8 mouse cellular contexts compared by ENCODE assay signal in genomic region chr17:56326153-56327147, GRCm38 (mm10). TPM values are rescaled to one million over a fixed set of nuclear protein-coding genes. Genes with fewer than 3 reads are reported as not detected.
A peak's percentile ranks its signal among the peaks of the same experiment; 100 is the strongest.
DNase-seq lines count a peak whose midpoint lies in the region; ATAC-seq and TF ChIP-seq lines count a peak whose summit lies in the region.

No protein-coding gene starts in this region.

- H3K9ac ChIP-seq in kidney, embryonic 14.5 days (ENCODE audit: low read depth, low read length): peak overlapping the region; percentile 95
- peak overlapping the region; percentile 88 for H3K9ac ChIP-seq in embryonic facial prominence, embryonic 14.5 days (ENCODE audit: low read depth, low read length)
- H3K9ac ChIP-seq in kidney, postnatal 0 days (ENCODE audit: low read depth, low read length): peak overlapping the region; percentile 92
- peak overlapping the region; percentile 91 for H3K9ac ChIP-seq in midbrain, embryonic 15.5 days

- no peak for TF ChIP-seq CTCF in kidney, postnatal 0 days (IDR thresholded peaks at IDR 0.05; ENCODE audit: low read depth)

- WGBS in kidney, embryonic 14.5 days: 2% methylated on average over 62 of the region's 67 CpGs
- WGBS in embryonic facial prominence, embryonic 14.5 days: 2% methylated on average over 47 of the region's 67 CpGs
- under 1% methylated on average over 55 of the region's 67 CpGs for WGBS in kidney, postnatal 0 days
- WGBS in midbrain, embryonic 15.5 days: 1% methylated on average over 63 of the region's 67 CpGs

- no peak for DNase-seq in kidney, adult 8-10 months
- peak; percentile 68 for DNase-seq in Muller cell, postnatal 12 days (ENCODE audit: inconsistent ontology term)
- peak; percentile 26 for DNase-seq in embryonic facial prominence, embryonic 14.5 days (ENCODE audit: low spot score)
- DNase-seq in kidney, postnatal 0 days (ENCODE audit: low spot score): peak; percentile 52
- no peak for DNase-seq in thymus, postnatal 14 days
- no peak for DNase-seq in adrenal gland, adult 8-10 months

- H3K9me3 ChIP-seq in kidney, embryonic 14.5 days (ENCODE audit: control insufficient read depth, low read length): no peaks in the 10 kb centered on the region
- no peaks in the 10 kb centered on the region for H3K9me3 ChIP-seq in embryonic facial prominence, embryonic 14.5 days (ENCODE audit: control insufficient read depth, low read length)
- no peaks in the 10 kb centered on the region for H3K9me3 ChIP-seq in kidney, postnatal 0 days (replicated peaks; ENCODE audit: low read length)
- H3K9me3 ChIP-seq in midbrain, embryonic 15.5 days: no peaks in the 10 kb centered on the region

- peak overlapping the region; percentile 89 for H3K4me3 ChIP-seq in kidney, embryonic 14.5 days (ENCODE audit: low read length)
- peak overlapping the region; percentile 90 for H3K4me3 ChIP-seq in embryonic facial prominence, embryonic 14.5 days (ENCODE audit: low read depth, low read length)
- H3K4me3 ChIP-seq in kidney, postnatal 0 days (replicated peaks; ENCODE audit: low read depth, low read length): peak overlapping the region; percentile 75
- peak overlapping the region; percentile 81 for H3K4me3 ChIP-seq in midbrain, embryonic 15.5 days

- H3K27ac ChIP-seq in kidney, embryonic 14.5 days (ENCODE audit: low read depth, low read length): peak overlapping the region; percentile 85
- peak overlapping the region; percentile 89 for H3K27ac ChIP-seq in embryonic facial prominence, embryonic 14.5 days (replicated peaks; ENCODE audit: low read depth, low read length)
- H3K27ac ChIP-seq in kidney, postnatal 0 days: peak overlapping the region; percentile 97
- H3K27ac ChIP-seq in midbrain, embryonic 15.5 days: peak overlapping the region; percentile 98

- H3K4me1 ChIP-seq in kidney, embryonic 14.5 days (ENCODE audit: control insufficient read depth, insufficient read depth, low read length): peaks cover 15% of the 10 kb centered on the region
- peaks cover 21% of the 10 kb centered on the region for H3K4me1 ChIP-seq in embryonic facial prominence, embryonic 14.5 days (ENCODE audit: control insufficient read depth, insufficient read depth, low read length)
- H3K4me1 ChIP-seq in kidney, postnatal 0 days (replicated peaks; ENCODE audit: insufficient read depth, low read length): peaks cover 16% of the 10 kb centered on the region
- peaks cover 46% of the 10 kb centered on the region for H3K4me1 ChIP-seq in midbrain, embryonic 15.5 days

- H3K4me2 ChIP-seq in kidney, embryonic 14.5 days (replicated peaks; ENCODE audit: low read depth, low read length): peak overlapping the region; percentile 94
- peak overlapping the region; percentile 96 for H3K4me2 ChIP-seq in embryonic facial prominence, embryonic 14.5 days (ENCODE audit: low read depth, low read length)
- H3K4me2 ChIP-seq in kidney, postnatal 0 days (ENCODE audit: low read length): peak overlapping the region; percentile 95
- peak overlapping the region; percentile 75 for H3K4me2 ChIP-seq in midbrain, embryonic 15.5 days

- H3K27me3 ChIP-seq in kidney, embryonic 14.5 days (ENCODE audit: control insufficient read depth, insufficient read depth, low read length): no peaks in the 10 kb centered on the region
- H3K27me3 ChIP-seq in embryonic facial prominence, embryonic 14.5 days (replicated peaks; ENCODE audit: control insufficient read depth, insufficient read depth, low read length): no peaks in the 10 kb centered on the region
- H3K27me3 ChIP-seq in kidney, postnatal 0 days (ENCODE audit: insufficient read depth, low read length): no peaks in the 10 kb centered on the region
- H3K27me3 ChIP-seq in midbrain, embryonic 15.5 days (replicated peaks): no peaks in the 10 kb centered on the region

- peak; percentile 48; the same call in 1 of the 2 replicates for ATAC-seq in kidney, embryonic 14.5 days (ENCODE audit: low FRiP score, low TSS enrichment)
- peak; percentile 48 for ATAC-seq in embryonic facial prominence, embryonic 14.5 days (ENCODE audit: low read depth)
- peak; percentile 30 for ATAC-seq in kidney, postnatal 0 days (replicated peaks; ENCODE audit: low FRiP score, low read depth)
- ATAC-seq in midbrain, embryonic 15.5 days (replicated peaks): peak; percentile 60

- H3K36me3 ChIP-seq in kidney, embryonic 14.5 days (ENCODE audit: control insufficient read depth, insufficient read depth, low read length): peaks cover 18% of the 10 kb centered on the region
- H3K36me3 ChIP-seq in embryonic facial prominence, embryonic 14.5 days (ENCODE audit: control insufficient read depth, insufficient read depth, low read length): peaks cover 8% of the 10 kb centered on the region
- H3K36me3 ChIP-seq in kidney, postnatal 0 days (ENCODE audit: insufficient read depth, low read length): 0 out of 2 replicates have a peak, but pooled peaks cover 2% of the 10 kb centered on the region
- H3K36me3 ChIP-seq in midbrain, embryonic 15.5 days (replicated peaks): no peaks in the 10 kb centered on the region

RNA-seq across cellular contexts. Expression of gene Kdm4b, which starts 0.6 kb away (rescaled TPM):
- polyA plus RNA-seq in kidney, embryonic 14.5 days (2014; fragmentation: Nextera tagmentation; extraction: Ambion mirVana): 22.9 and 33.3 TPM in 2 replicates
- 29.1 and 32.3 TPM in 2 replicates for polyA plus RNA-seq in embryonic facial prominence, embryonic 14.5 days (2014; fragmentation: Nextera tagmentation; extraction: Ambion mirVana)
- 22.4 and 23.1 TPM in 2 replicates for polyA plus RNA-seq in kidney, postnatal 0 days (2015; fragmentation: Nextera tagmentation; extraction: Ambion mirVana)
- 86.3 and 86.6 TPM in 2 replicates for polyA plus RNA-seq in midbrain, embryonic 15.5 days (2015; fragmentation: Nextera tagmentation; extraction: Ambion mirVana)
- 10 to 100 TPM; 36.7 to 54.1 (median 47.4) TPM for total RNA-seq in adrenal gland, adult 8-10 months (2022)

RNA-seq across cellular contexts. Expression of gene Uhrf1, which starts 23.3 kb away (rescaled TPM):
- polyA plus RNA-seq in kidney, embryonic 14.5 days (2014; fragmentation: Nextera tagmentation; extraction: Ambion mirVana): 104 and 143 TPM in 2 replicates
- 74.8 and 90.9 TPM in 2 replicates for polyA plus RNA-seq in embryonic facial prominence, embryonic 14.5 days (2014; fragmentation: Nextera tagmentation; extraction: Ambion mirVana)
- polyA plus RNA-seq in kidney, postnatal 0 days (2015; fragmentation: Nextera tagmentation; extraction: Ambion mirVana): 54.3 and 67.3 TPM in 2 replicates
- 19.2 and 20.8 TPM in 2 replicates for polyA plus RNA-seq in midbrain, embryonic 15.5 days (2015; fragmentation: Nextera tagmentation; extraction: Ambion mirVana)
- total RNA-seq in adrenal gland, adult 8-10 months (2022): 1 to 10 TPM; 1.8 to 3.4 (median 2.6) TPM

RNA-seq across cellular contexts. Expression of gene Arrdc5, which starts 26.4 kb away (rescaled TPM):
- not detected in 2 replicates for polyA plus RNA-seq in kidney, embryonic 14.5 days (2014; fragmentation: Nextera tagmentation; extraction: Ambion mirVana)
- polyA plus RNA-seq in embryonic facial prominence, embryonic 14.5 days (2014; fragmentation: Nextera tagmentation; extraction: Ambion mirVana): not detected in 2 replicates
- not detected in 2 replicates for polyA plus RNA-seq in kidney, postnatal 0 days (2015; fragmentation: Nextera tagmentation; extraction: Ambion mirVana)
- not detected in 2 replicates for polyA plus RNA-seq in midbrain, embryonic 15.5 days (2015; fragmentation: Nextera tagmentation; extraction: Ambion mirVana)
- not detected for total RNA-seq in adrenal gland, adult 8-10 months (2022)

RNA-seq across cellular contexts. Expression of gene Plin3, which starts 33.8 kb away (rescaled TPM):
- polyA plus RNA-seq in kidney, embryonic 14.5 days (2014; fragmentation: Nextera tagmentation; extraction: Ambion mirVana): 65.2 and 68.7 TPM in 2 replicates
- polyA plus RNA-seq in embryonic facial prominence, embryonic 14.5 days (2014; fragmentation: Nextera tagmentation; extraction: Ambion mirVana): 76.9 and 88.4 TPM in 2 replicates
- 69.6 and 75.2 TPM in 2 replicates for polyA plus RNA-seq in kidney, postnatal 0 days (2015; fragmentation: Nextera tagmentation; extraction: Ambion mirVana)
- polyA plus RNA-seq in midbrain, embryonic 15.5 days (2015; fragmentation: Nextera tagmentation; extraction: Ambion mirVana): 12.0 and 13.3 TPM in 2 replicates
- 100 to 1,000 TPM in 3 of 4 experiments, 10 to 100 TPM in 1; 92.6 to 117 (median 103) TPM for total RNA-seq in adrenal gland, adult 8-10 months (2022)

RNA-seq across cellular contexts. Expression of gene Ticam1, which starts 49.9 kb away (rescaled TPM):
- 4.1 and 7.2 TPM in 2 replicates for polyA plus RNA-seq in kidney, embryonic 14.5 days (2014; fragmentation: Nextera tagmentation; extraction: Ambion mirVana)
- 6.9 and 8.1 TPM in 2 replicates for polyA plus RNA-seq in embryonic facial prominence, embryonic 14.5 days (2014; fragmentation: Nextera tagmentation; extraction: Ambion mirVana)
- polyA plus RNA-seq in kidney, postnatal 0 days (2015; fragmentation: Nextera tagmentation; extraction: Ambion mirVana): 6.9 and 7.7 TPM in 2 replicates
- polyA plus RNA-seq in midbrain, embryonic 15.5 days (2015; fragmentation: Nextera tagmentation; extraction: Ambion mirVana): 1.2 and 1.5 TPM in 2 replicates
- 10 to 100 TPM; 23.9 to 26.3 (median 24.8) TPM for total RNA-seq in adrenal gland, adult 8-10 months (2022)

Comparison
In these comparisons a context has a peak if more than half of its experiments do, and no peak if none do; other contexts are left out.
1. DNase-seq: peak in Muller cell, postnatal 12 days (single experiment), embryonic facial prominence, embryonic 14.5 days (single experiment) and kidney, postnatal 0 days (single experiment); none in kidney, adult 8-10 months (0 of 2), thymus, postnatal 14 days (single experiment) and adrenal gland, adult 8-10 months (single experiment).
2. Peak in every context shown above with its lines, with median percentiles within 50 percentile points of each other: ATAC-seq, H3K27ac ChIP-seq, H3K4me2 ChIP-seq, H3K4me3 ChIP-seq and H3K9ac ChIP-seq.